10 mouse cellular contexts compared by ENCODE assay signal in the genomic region with DNA sequence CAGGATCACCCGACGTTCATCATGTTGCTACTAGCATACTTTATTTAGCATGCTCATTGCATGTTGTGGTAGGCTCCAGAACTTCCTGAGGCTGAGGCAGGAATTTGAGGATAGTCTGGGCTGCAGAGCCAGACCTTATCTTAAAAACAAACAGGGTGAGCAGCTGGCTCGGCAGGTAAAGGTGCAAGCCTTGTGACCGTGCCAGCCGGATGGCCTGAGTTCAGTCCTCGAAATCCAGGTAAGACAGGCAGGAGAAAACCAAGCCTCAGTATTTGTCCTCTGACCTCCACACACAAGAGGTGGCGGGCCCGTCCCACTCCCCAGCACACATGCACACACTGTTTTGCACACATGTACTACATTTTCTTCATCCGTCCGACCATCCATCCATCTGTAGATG. TPM values are rescaled to one million over a fixed set of nuclear protein-coding genes. Genes with fewer than 3 reads are reported as not detected.
DNase-seq lines count a peak whose midpoint lies in the region; ATAC-seq lines count a peak whose summit lies in the region.
"Had no signal": no experiment of that assay in that cellular context is flagged by ENCODE, and none has a peak within 500 bp of the region (broad histone marks: within the 10 kb centered on the region; RNA-seq: fewer than 3 reads in every experiment).

No protein-coding gene starts in this region.

- intact Hi-C loops in left cerebral cortex, postnatal 14 days (cut with DNase I) = no loop called here

- no peak for DNase-seq in lung, postnatal 36 days
- no peak for DNase-seq in limb, embryonic 10.5 days (ENCODE audit: low spot score)
- no peak for DNase-seq in left cerebral cortex, postnatal 14 days (ENCODE audit: low spot score in 2 of 2)
- DNase-seq in layer of hippocampus, adult 18-20 months (ENCODE audit: low spot score in 2 of 2) = no peak
- DNase-seq: heart, adult 18-20 months; thymus, postnatal 14 days had no signal

- H3K9me3 ChIP-seq in lung, embryonic 15.5 days = no peaks in the 10 kb centered on the region
- no peaks in the 10 kb centered on the region for H3K9me3 ChIP-seq in forebrain, embryonic 12.5 days
- no peaks in the 10 kb centered on the region for H3K9me3 ChIP-seq in limb, embryonic 10.5 days (replicated peaks)
- no peaks in the 10 kb centered on the region for H3K9me3 ChIP-seq in stomach, embryonic 15.5 days

- H3K9ac ChIP-seq in lung, embryonic 15.5 days = 0 out of 2 replicates have a peak overlapping the region, but pooled peaks have one; percentile 1
- H3K9ac ChIP-seq in forebrain, embryonic 12.5 days = peak overlapping the region; percentile 33
- H3K9ac ChIP-seq in stomach, embryonic 15.5 days = no peak overlapping the region; the same call in 1 of the 2 replicates

- no peaks in the 10 kb centered on the region for H3K27me3 ChIP-seq in lung, embryonic 15.5 days
- H3K27me3 ChIP-seq in forebrain, embryonic 12.5 days = no peaks in the 10 kb centered on the region
- H3K27me3 ChIP-seq in limb, embryonic 10.5 days (ENCODE audit: low read depth, poor library complexity, severe bottlenecking) = no peaks in the 10 kb centered on the region
- H3K27me3 ChIP-seq in stomach, embryonic 15.5 days (replicated peaks) = no peaks in the 10 kb centered on the region
- H3K27me3 ChIP-seq: Patski had no signal

- WGBS in lung, embryonic 15.5 days = 32% methylated on average over 10 of the region's 10 CpGs
- 61% methylated on average over 10 of the region's 10 CpGs for WGBS in forebrain, embryonic 12.5 days
- WGBS in limb, embryonic 10.5 days = 68% methylated on average over 10 of the region's 10 CpGs
- 42% methylated on average over 10 of the region's 10 CpGs for WGBS in stomach, embryonic 15.5 days

- peaks cover 3% of the 10 kb centered on the region; the same call in 1 of the 2 replicates for H3K36me3 ChIP-seq in lung, embryonic 15.5 days
- H3K36me3 ChIP-seq in forebrain, embryonic 12.5 days (replicated peaks) = 0 out of 2 replicates have a peak, but pooled peaks cover 15% of the 10 kb centered on the region
- H3K36me3 ChIP-seq in limb, embryonic 10.5 days = peaks cover 27% of the 10 kb centered on the region
- peaks cover 4% of the 10 kb centered on the region; the same call in 1 of the 2 replicates for H3K36me3 ChIP-seq in stomach, embryonic 15.5 days

- peak overlapping the region; percentile 21 for H3K4me2 ChIP-seq in lung, embryonic 15.5 days
- H3K4me2 ChIP-seq in forebrain, embryonic 12.5 days = peak overlapping the region; percentile 35
- peak overlapping the region; percentile 19 for H3K4me2 ChIP-seq in stomach, embryonic 15.5 days

- no peak for ATAC-seq in lung, embryonic 15.5 days (ENCODE audit: borderline replicate concordance, extremely low read depth, low FRiP score, low TSS enrichment)
- no peak for ATAC-seq in forebrain, embryonic 12.5 days (ENCODE audit: low FRiP score)
- ATAC-seq in stomach, embryonic 15.5 days (ENCODE audit: insufficient read depth, low FRiP score, low read depth) = no peak
- ATAC-seq: Patski had no signal

- peaks cover 79% of the 10 kb centered on the region for H3K4me1 ChIP-seq in lung, embryonic 15.5 days
- H3K4me1 ChIP-seq in forebrain, embryonic 12.5 days = peaks cover 81% of the 10 kb centered on the region
- H3K4me1 ChIP-seq in limb, embryonic 10.5 days = peaks cover 76% of the 10 kb centered on the region
- H3K4me1 ChIP-seq in stomach, embryonic 15.5 days = peaks cover 77% of the 10 kb centered on the region

- H3K4me3 ChIP-seq in lung, embryonic 15.5 days = no peak overlapping the region
- no peak overlapping the region for H3K4me3 ChIP-seq in forebrain, embryonic 12.5 days (replicated peaks)
- no peak overlapping the region for H3K4me3 ChIP-seq in limb, embryonic 10.5 days
- H3K4me3 ChIP-seq in stomach, embryonic 15.5 days (replicated peaks) = no peak overlapping the region

- peak overlapping the region; percentile 66 for H3K27ac ChIP-seq in lung, embryonic 15.5 days
- peak overlapping the region; percentile 81 for H3K27ac ChIP-seq in forebrain, embryonic 12.5 days
- H3K27ac ChIP-seq in limb, embryonic 10.5 days = peak overlapping the region; percentile 59; the same call in 1 of the 2 replicates
- H3K27ac ChIP-seq in stomach, embryonic 15.5 days = peak overlapping the region; percentile 29

RNA-seq across cellular contexts. Expression of gene Prrc2b, which starts 5.8 kb away (rescaled TPM):
- polyA plus RNA-seq in lung, embryonic 15.5 days (2015; fragmentation: Nextera tagmentation; extraction: Ambion mirVana) = 49.5 and 51.7 TPM in 2 replicates
- polyA plus RNA-seq in forebrain, embryonic 12.5 days (2016; fragmentation: Nextera tagmentation; extraction: Ambion mirVana) = 96.9 and 110 TPM in 2 replicates
- polyA plus RNA-seq in limb, embryonic 10.5 days (2016; fragmentation: Nextera tagmentation; extraction: Ambion mirVana) = 71.2 and 80.3 TPM in 2 replicates
- 43.7 and 48.2 TPM in 2 replicates for polyA plus RNA-seq in stomach, embryonic 15.5 days (2015; fragmentation: Nextera tagmentation; extraction: Ambion mirVana)
- total RNA-seq in left cerebral cortex, postnatal 14 days (2021) = 100 to 1,000 TPM; 244 to 245 TPM
- total RNA-seq in layer of hippocampus, adult 18-20 months (2021) = 100 to 1,000 TPM; 293 to 298 TPM

Comparison
In these comparisons a context has a peak if more than half of its experiments do, and no peak if none do; other contexts are left out.
1. H3K27ac ChIP-seq: peak in every context shown above with its lines; median percentile 81 in forebrain, embryonic 12.5 days; 66 in lung, embryonic 15.5 days; 59 in limb, embryonic 10.5 days; 29 in stomach, embryonic 15.5 days.